In the genomic region with DNA sequence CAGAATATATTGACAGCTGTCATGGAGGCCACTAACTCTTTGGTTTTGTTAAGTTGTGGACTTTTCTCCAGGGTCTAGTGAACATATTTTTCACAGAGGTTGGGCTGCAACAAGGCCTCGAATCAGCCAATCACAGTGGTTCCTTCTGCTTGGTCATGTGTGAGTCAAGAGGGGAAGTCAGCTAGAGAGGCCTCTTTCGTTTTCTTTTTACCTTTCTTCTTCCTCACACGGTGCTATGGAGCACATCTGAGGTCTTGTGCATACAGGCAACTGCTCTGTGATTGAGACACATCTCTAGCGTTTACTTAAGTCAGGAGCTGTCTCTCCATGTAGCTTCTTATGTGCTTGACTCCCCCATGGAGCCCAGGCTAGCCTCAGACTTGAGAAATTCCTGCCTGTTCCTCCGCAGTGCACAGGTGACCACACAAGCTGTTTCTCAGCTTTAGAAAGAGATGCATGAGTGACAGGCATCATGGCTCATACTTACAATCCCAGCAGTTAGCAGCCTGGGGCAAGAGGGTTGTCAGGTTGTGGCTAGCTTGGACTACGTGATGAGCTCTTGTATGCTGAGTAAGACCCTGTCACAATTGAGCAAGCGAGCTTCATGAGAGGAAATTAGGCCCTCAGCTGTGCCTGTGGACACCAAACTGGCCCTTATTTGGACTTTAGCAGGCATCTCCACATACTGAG, we compare ENCODE assay signal across 10 mouse cellular contexts. TPM values are rescaled to one million over a fixed set of nuclear protein-coding genes. Genes with fewer than 3 reads are reported as not detected.
DNase-seq lines count a peak whose midpoint lies in the region; ATAC-seq and TF ChIP-seq lines count a peak whose summit lies in the region.
"Had no signal": no experiment of that assay in that cellular context is flagged by ENCODE, and none has a peak within 500 bp of the region (broad histone marks: within the 10 kb centered on the region; RNA-seq: fewer than 3 reads in every experiment).

No protein-coding gene starts in this region.

- no peak for DNase-seq in midbrain, postnatal 0 days (ENCODE audit: low spot score)
- peak; percentile 34 for DNase-seq in T-cell, adult 2 months (ENCODE audit: low spot score)
- no peak for DNase-seq in liver, embryonic 13.5 days
- peak; percentile 79 to 81 for DNase-seq in spleen, postnatal 36 days (ENCODE audit: low spot score in 2 of 2)
- no peak for DNase-seq in urinary bladder, adult 2 months (ENCODE audit: low spot score)
- no peak for DNase-seq in cerebellum, postnatal 25 days
- no peak for DNase-seq in urinary bladder, postnatal 25 days (ENCODE audit: low spot score)
- DNase-seq: kidney, adult 9 months had no signal

- H3K27me3 ChIP-seq in midbrain, embryonic 15.5 days (replicated peaks) = no peaks in the 10 kb centered on the region
- H3K27me3 ChIP-seq in midbrain, postnatal 0 days (ENCODE audit: insufficient read depth, low read length) = no peaks in the 10 kb centered on the region
- no peaks in the 10 kb centered on the region for H3K27me3 ChIP-seq in liver, embryonic 13.5 days
- H3K27me3 ChIP-seq: embryonic facial prominence, embryonic 12.5 days had no signal

- no peak for ATAC-seq in midbrain, embryonic 15.5 days (replicated peaks)
- ATAC-seq in midbrain, postnatal 0 days (ENCODE audit: low FRiP score) = no peak
- ATAC-seq in liver, embryonic 13.5 days (ENCODE audit: low read depth) = no peak

- no peak overlapping the region for H3K4me2 ChIP-seq in midbrain, embryonic 15.5 days
- H3K4me2 ChIP-seq in midbrain, postnatal 0 days (ENCODE audit: low read depth, low read length, poor library complexity, severe bottlenecking) = no peak overlapping the region
- peak overlapping the region; percentile 15; the same call in 1 of the 2 replicates for H3K4me2 ChIP-seq in liver, embryonic 13.5 days
- H3K4me2 ChIP-seq: embryonic facial prominence, embryonic 12.5 days had no signal

- H3K4me3 ChIP-seq in midbrain, embryonic 15.5 days = no peak overlapping the region
- H3K4me3 ChIP-seq in midbrain, postnatal 0 days (ENCODE audit: low read depth, low read length) = no peak overlapping the region
- no peak overlapping the region for H3K4me3 ChIP-seq in liver, embryonic 13.5 days (replicated peaks)
- H3K4me3 ChIP-seq: embryonic facial prominence, embryonic 12.5 days had no signal

- no peak overlapping the region for H3K9ac ChIP-seq in midbrain, embryonic 15.5 days
- H3K9ac ChIP-seq in midbrain, postnatal 0 days (replicated peaks; ENCODE audit: low read length, poor library complexity, severe bottlenecking) = no peak overlapping the region
- no peak overlapping the region for H3K9ac ChIP-seq in liver, embryonic 13.5 days
- H3K9ac ChIP-seq: embryonic facial prominence, embryonic 12.5 days had no signal

- 76% methylated on average over 7 of the region's 7 CpGs for WGBS in midbrain, embryonic 15.5 days
- 76% methylated on average over 7 of the region's 7 CpGs for WGBS in midbrain, postnatal 0 days
- 38% methylated on average over 7 of the region's 7 CpGs for WGBS in liver, embryonic 13.5 days (ENCODE audit: insufficient replicate concordance)

- H3K4me1 ChIP-seq in midbrain, embryonic 15.5 days = peaks cover 75% of the 10 kb centered on the region
- H3K4me1 ChIP-seq in midbrain, postnatal 0 days (ENCODE audit: insufficient read depth, low read length) = peaks cover 17% of the 10 kb centered on the region; the same call in 1 of the 2 replicates
- H3K4me1 ChIP-seq in liver, embryonic 13.5 days (replicated peaks) = peaks cover 11% of the 10 kb centered on the region

- no peaks in the 10 kb centered on the region for H3K36me3 ChIP-seq in midbrain, embryonic 15.5 days (replicated peaks)
- no peaks in the 10 kb centered on the region for H3K36me3 ChIP-seq in midbrain, postnatal 0 days (ENCODE audit: insufficient read depth, low read length)
- no peaks in the 10 kb centered on the region for H3K36me3 ChIP-seq in liver, embryonic 13.5 days
- H3K36me3 ChIP-seq: embryonic facial prominence, embryonic 12.5 days had no signal

- TF ChIP-seq CTCF in midbrain, postnatal 0 days (IDR thresholded peaks at IDR 0.05) = no peak

- H3K27ac ChIP-seq in midbrain, embryonic 15.5 days = 0 out of 2 replicates have a peak overlapping the region, but pooled peaks have one; percentile 33
- H3K27ac ChIP-seq in midbrain, postnatal 0 days (ENCODE audit: low read depth, low read length) = no peak overlapping the region
- no peak overlapping the region; the same call in 1 of the 2 replicates for H3K27ac ChIP-seq in liver, embryonic 13.5 days
- H3K27ac ChIP-seq: embryonic facial prominence, embryonic 12.5 days had no signal

- H3K9me3 ChIP-seq in midbrain, embryonic 15.5 days = no peaks in the 10 kb centered on the region
- no peaks in the 10 kb centered on the region for H3K9me3 ChIP-seq in midbrain, postnatal 0 days (ENCODE audit: low read length)
- H3K9me3 ChIP-seq in liver, embryonic 13.5 days (replicated peaks) = no peaks in the 10 kb centered on the region
- H3K9me3 ChIP-seq: embryonic facial prominence, embryonic 12.5 days had no signal

RNA-seq across cellular contexts. Expression of gene Gng2, which starts 9.0 kb away (rescaled TPM):
- polyA plus RNA-seq in midbrain, embryonic 15.5 days (2015; fragmentation: Nextera tagmentation; extraction: Ambion mirVana) = 452 and 467 TPM in 2 replicates
- total RNA-seq in midbrain, postnatal 0 days (2014; rRNA removed) = 419 and 439 TPM in 2 replicates
- polyA plus RNA-seq in midbrain, postnatal 0 days (2015; fragmentation: Nextera tagmentation; extraction: Ambion mirVana) = 344 and 374 TPM in 2 replicates
- 8.8 and 9.5 TPM in 2 replicates for polyA plus RNA-seq in liver, embryonic 13.5 days (2015; fragmentation: Nextera tagmentation; extraction: Ambion mirVana)
- 6.5 and 12.6 TPM in 2 replicates for polyA plus RNA-seq in urinary bladder, adult 2 months (2012; rRNA removed)

Comparison
In these comparisons a context has a peak if more than half of its experiments do, and no peak if none do; other contexts are left out.
1. DNase-seq: peak in T-cell, adult 2 months (single experiment) and spleen, postnatal 36 days (2 of 2); none in midbrain, postnatal 0 days (single experiment), liver, embryonic 13.5 days (single experiment), urinary bladder, adult 2 months (single experiment), cerebellum, postnatal 25 days (0 of 2) and urinary bladder, postnatal 25 days (single experiment).
2. RNA of gene Gng2, which starts 9.0 kb away (polyA plus RNA-seq): 452 to 467 TPM in midbrain, embryonic 15.5 days and 344 to 374 TPM in midbrain, postnatal 0 days; 8.8 to 9.5 TPM in liver, embryonic 13.5 days and 6.5 to 12.6 TPM in urinary bladder, adult 2 months; every median in the first group is over 10 times any median in the second.